In the genomic region with DNA sequence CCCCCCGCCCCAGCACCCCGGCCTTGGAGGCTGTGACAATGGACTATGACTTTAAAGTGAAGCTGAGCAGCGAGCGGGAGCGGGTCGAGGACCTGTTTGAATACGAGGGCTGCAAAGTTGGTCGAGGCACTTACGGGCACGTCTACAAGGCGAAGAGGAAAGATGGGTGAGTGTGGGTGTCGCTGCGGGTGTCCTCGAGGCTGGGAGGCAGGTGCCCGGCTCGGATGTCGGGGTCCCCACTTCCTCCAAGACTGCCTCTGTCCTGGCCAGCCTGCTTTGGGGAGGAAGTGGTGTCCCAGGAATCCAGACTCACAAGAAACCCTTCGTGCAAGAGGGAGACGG, we compare ENCODE assay signal across 8 mouse cellular contexts. TPM values are rescaled to one million over a fixed set of nuclear protein-coding genes. Genes with fewer than 3 reads are reported as not detected.
DNase-seq lines count a peak whose midpoint lies in the region; ATAC-seq and TF ChIP-seq lines count a peak whose summit lies in the region.

No protein-coding gene starts in this region.

- H3K4me2 ChIP-seq in forebrain, embryonic 11.5 days (ENCODE audit: low read depth, low read length, severe bottlenecking), result peak overlapping the region; percentile 48
- H3K4me2 ChIP-seq in intestine, embryonic 15.5 days (replicated peaks), result peak overlapping the region; percentile 71
- H3K4me2 ChIP-seq in lung, embryonic 16.5 days (ENCODE audit: low read depth, low read length), result peak overlapping the region; percentile 85

- no peak; the same call in 1 of the 2 replicates for ATAC-seq in forebrain, embryonic 11.5 days (replicated peaks; ENCODE audit: low FRiP score)
- no peak; the same call in 1 of the 2 replicates for ATAC-seq in intestine, embryonic 15.5 days
- ATAC-seq in lung, embryonic 16.5 days (ENCODE audit: low read depth), result peak; percentile 27

- intact Hi-C loops in left cerebral cortex, postnatal 4 days (cut with DNase I), result loop anchor here (10.0 kb wide), 1 partner anchor 53 kb away; no protein-coding TSS in a partner anchor
- intact Hi-C loops in left cerebral cortex, postnatal 36 days (cut with DNase I), result loop anchor here (1.0 to 5.0 kb wide), 2 partner anchors 18 to 61 kb away; no protein-coding TSS in a partner anchor

- H3K9me3 ChIP-seq in forebrain, embryonic 11.5 days (ENCODE audit: control insufficient read depth, low read length), result no peaks in the 10 kb centered on the region
- H3K9me3 ChIP-seq in intestine, embryonic 15.5 days, result no peaks in the 10 kb centered on the region
- H3K9me3 ChIP-seq in lung, embryonic 16.5 days (ENCODE audit: control insufficient read depth, low read length), result no peaks in the 10 kb centered on the region

- H3K27me3 ChIP-seq in forebrain, embryonic 11.5 days (ENCODE audit: control insufficient read depth, insufficient read depth, low read length), result no peaks in the 10 kb centered on the region
- H3K27me3 ChIP-seq in intestine, embryonic 15.5 days (replicated peaks), result no peaks in the 10 kb centered on the region
- no peaks in the 10 kb centered on the region for H3K27me3 ChIP-seq in lung, embryonic 16.5 days (ENCODE audit: control insufficient read depth, insufficient read depth, low read depth, low read length)

- no peaks in the 10 kb centered on the region for H3K36me3 ChIP-seq in forebrain, embryonic 11.5 days (ENCODE audit: control insufficient read depth, insufficient read depth, low read length)
- 0 out of 2 replicates have a peak, but pooled peaks cover 3% of the 10 kb centered on the region for H3K36me3 ChIP-seq in intestine, embryonic 15.5 days
- H3K36me3 ChIP-seq in lung, embryonic 16.5 days (ENCODE audit: control insufficient read depth, insufficient read depth, low read length), result no peaks in the 10 kb centered on the region

- no peak for TF ChIP-seq POLR2A in bone marrow, adult 2 months (IDR thresholded peaks at IDR 0.05; ENCODE audit: borderline replicate concordance, control insufficient read depth, low read depth, low read length)

- H3K27ac ChIP-seq in bone marrow, adult 2 months (ENCODE audit: control insufficient read depth, insufficient read depth, low read depth, low read length, poor library complexity), result peak overlapping the region; percentile 87
- H3K27ac ChIP-seq in forebrain, embryonic 11.5 days (ENCODE audit: low read depth, low read length), result peak overlapping the region; percentile 96
- H3K27ac ChIP-seq in intestine, embryonic 15.5 days, result peak overlapping the region; percentile 99
- peak overlapping the region; percentile 99 for H3K27ac ChIP-seq in lung, embryonic 16.5 days (ENCODE audit: low read length)

- TF ChIP-seq CTCF in bone marrow, adult 2 months (IDR thresholded peaks at IDR 0.05; ENCODE audit: control insufficient read depth, insufficient read depth, low read length), result no peak

- no peaks in the 10 kb centered on the region; the same call in 1 of the 2 replicates for H3K4me1 ChIP-seq in bone marrow, adult 2 months (ENCODE audit: control insufficient read depth, insufficient read depth, low read length)
- H3K4me1 ChIP-seq in forebrain, embryonic 11.5 days (replicated peaks; ENCODE audit: control insufficient read depth, insufficient read depth, low read length), result peaks cover 4% of the 10 kb centered on the region
- H3K4me1 ChIP-seq in intestine, embryonic 15.5 days (replicated peaks), result no peaks in the 10 kb centered on the region
- H3K4me1 ChIP-seq in lung, embryonic 16.5 days (replicated peaks; ENCODE audit: control insufficient read depth, insufficient read depth, low read length), result peaks cover 10% of the 10 kb centered on the region

- DNase-seq in left cerebral cortex, postnatal 4 days, result peak; percentile 39
- no peak for DNase-seq in left cerebral cortex, postnatal 36 days (ENCODE audit: low spot score in 2 of 2)
- peak; percentile 64 for DNase-seq in forebrain, embryonic 11.5 days (ENCODE audit: low spot score)
- peak; percentile 39 to 57 for DNase-seq in right cerebral cortex, postnatal 10 days (ENCODE audit: low spot score in 2 of 2)
- DNase-seq in urinary bladder, postnatal 10 days (ENCODE audit: low spot score), result no peak

- peak overlapping the region; percentile 84 for H3K4me3 ChIP-seq in bone marrow, adult 2 months (replicated peaks; ENCODE audit: control insufficient read depth, low read depth, low read length)
- H3K4me3 ChIP-seq in forebrain, embryonic 11.5 days (ENCODE audit: low read depth, low read length), result peak overlapping the region; percentile 83
- H3K4me3 ChIP-seq in intestine, embryonic 15.5 days (replicated peaks), result peak overlapping the region; percentile 80
- peak overlapping the region; percentile 79 for H3K4me3 ChIP-seq in lung, embryonic 16.5 days (ENCODE audit: low read length)

- under 1% methylated on average over 19 of the region's 19 CpGs for WGBS in bone marrow, adult 2 months
- WGBS in forebrain, embryonic 11.5 days, result under 1% methylated on average over 19 of the region's 19 CpGs
- WGBS in intestine, embryonic 15.5 days, result 0% methylated on average over 19 of the region's 19 CpGs
- under 1% methylated on average over 19 of the region's 19 CpGs for WGBS in lung, embryonic 16.5 days

- peak overlapping the region; percentile 89 for H3K9ac ChIP-seq in forebrain, embryonic 11.5 days (ENCODE audit: low read length)
- peak overlapping the region; percentile 89 for H3K9ac ChIP-seq in intestine, embryonic 15.5 days
- peak overlapping the region; percentile 83 for H3K9ac ChIP-seq in lung, embryonic 16.5 days (ENCODE audit: low read length)

RNA-seq across cellular contexts. Expression of gene Cdk8, which starts 0.6 kb away (rescaled TPM):
- 10 to 100 TPM; 56.0 to 57.1 TPM for total RNA-seq in left cerebral cortex, postnatal 4 days (2021)
- 10 to 100 TPM; 37.5 to 43.2 TPM for total RNA-seq in left cerebral cortex, postnatal 36 days (2021)
- 17.0 and 28.8 TPM in 2 replicates for polyA plus RNA-seq in bone marrow, adult 2 months (2011; ENCODE audit: insufficient read depth, insufficient read length, low replicate concordance, missing spikeins)
- 41.5 and 43.5 TPM in 2 replicates for polyA plus RNA-seq in forebrain, embryonic 11.5 days (2014; fragmentation: Nextera tagmentation; extraction: Ambion mirVana)
- 19.6 and 20.3 TPM in 2 replicates for polyA plus RNA-seq in intestine, embryonic 15.5 days (2015; fragmentation: Nextera tagmentation; extraction: Ambion mirVana)
- polyA plus RNA-seq in lung, embryonic 16.5 days (2015; fragmentation: Nextera tagmentation; extraction: Ambion mirVana), result 8.4 and 8.8 TPM in 2 replicates

RNA-seq across cellular contexts. Expression of gene Rnf6, which starts 10.3 kb away (rescaled TPM):
- 10 to 100 TPM; 22.8 to 24.1 TPM for total RNA-seq in left cerebral cortex, postnatal 4 days (2021)
- total RNA-seq in left cerebral cortex, postnatal 36 days (2021), result 10 to 100 TPM; 67.1 to 75.2 TPM
- polyA plus RNA-seq in bone marrow, adult 2 months (2011; ENCODE audit: insufficient read depth, insufficient read length, low replicate concordance, missing spikeins), result 5.8 and 13.2 TPM in 2 replicates
- polyA plus RNA-seq in forebrain, embryonic 11.5 days (2014; fragmentation: Nextera tagmentation; extraction: Ambion mirVana), result 22.7 and 25.0 TPM in 2 replicates
- polyA plus RNA-seq in intestine, embryonic 15.5 days (2015; fragmentation: Nextera tagmentation; extraction: Ambion mirVana), result 47.2 and 48.3 TPM in 2 replicates
- polyA plus RNA-seq in lung, embryonic 16.5 days (2015; fragmentation: Nextera tagmentation; extraction: Ambion mirVana), result 55.9 and 59.5 TPM in 2 replicates

RNA-seq across cellular contexts. Expression of gene 1700001J03Rik, which starts 46.5 kb away (rescaled TPM):
- 1 to 10 TPM in 1 of 2 experiments, not detected in 1; 1.1 TPM for total RNA-seq in left cerebral cortex, postnatal 4 days (2021)
- total RNA-seq in left cerebral cortex, postnatal 36 days (2021), result 1 to 10 TPM in 1 of 2 experiments, under 1 TPM in 1; 0.67 to 1.6 TPM
- not detected in 2 replicates for polyA plus RNA-seq in bone marrow, adult 2 months (2011; ENCODE audit: insufficient read depth, insufficient read length, low replicate concordance, missing spikeins)
- polyA plus RNA-seq in forebrain, embryonic 11.5 days (2014; fragmentation: Nextera tagmentation; extraction: Ambion mirVana), result 0.33 TPM in 1 of 2 replicates, not detected in the other
- polyA plus RNA-seq in intestine, embryonic 15.5 days (2015; fragmentation: Nextera tagmentation; extraction: Ambion mirVana), result not detected in 2 replicates
- polyA plus RNA-seq in lung, embryonic 16.5 days (2015; fragmentation: Nextera tagmentation; extraction: Ambion mirVana), result 0.34 TPM in 1 of 2 replicates, not detected in the other

Comparison
In these comparisons a context has a peak if more than half of its experiments do, and no peak if none do; other contexts are left out.
1. DNase-seq: peak in left cerebral cortex, postnatal 4 days (single experiment), forebrain, embryonic 11.5 days (single experiment) and right cerebral cortex, postnatal 10 days (2 of 2); none in left cerebral cortex, postnatal 36 days (0 of 2) and urinary bladder, postnatal 10 days (single experiment).
2. Peak in every context shown above with its lines, with median percentiles within 50 percentile points of each other: H3K27ac ChIP-seq, H3K4me3 ChIP-seq, H3K4me2 ChIP-seq and H3K9ac ChIP-seq.